Mouse (Mus musculus) ES-E14 (cell line): ENCODE results near the gene Cald1.

ENCODE experiments used
- CHD2 ChIP-seq: IDR thresholded peaks from 2 replicates; pipeline ENCODE4 v1.6.1; 2014; ENCODE audit warnings: mild to moderate bottlenecking, low read depth, low read length, inconsistent platforms
- HCFC1 ChIP-seq: IDR thresholded peaks from 2 replicates; pipeline ENCODE4 v1.6.1; 2012; ENCODE audit warnings: low read length, inconsistent platforms, borderline replicate concordance; ENCODE audit not compliant: insufficient read depth
- MAFK ChIP-seq: IDR thresholded peaks from 2 replicates; pipeline ENCODE4 v1.6.1; 2014; ENCODE audit warnings: mild to moderate bottlenecking, low read depth, low read length, inconsistent platforms; ENCODE audit not compliant: insufficient read depth
- ZC3H11A ChIP-seq: IDR thresholded peaks from 2 replicates; pipeline ENCODE4 v1.6.1; 2012; ENCODE audit warnings: low read depth, mild to moderate bottlenecking, inconsistent platforms, low read length, borderline replicate concordance
- ZNF384 ChIP-seq: IDR thresholded peaks from 2 replicates; pipeline ENCODE4 v1.6.1; 2012; ENCODE audit warnings: low read depth, low read length, inconsistent platforms

DNA sequence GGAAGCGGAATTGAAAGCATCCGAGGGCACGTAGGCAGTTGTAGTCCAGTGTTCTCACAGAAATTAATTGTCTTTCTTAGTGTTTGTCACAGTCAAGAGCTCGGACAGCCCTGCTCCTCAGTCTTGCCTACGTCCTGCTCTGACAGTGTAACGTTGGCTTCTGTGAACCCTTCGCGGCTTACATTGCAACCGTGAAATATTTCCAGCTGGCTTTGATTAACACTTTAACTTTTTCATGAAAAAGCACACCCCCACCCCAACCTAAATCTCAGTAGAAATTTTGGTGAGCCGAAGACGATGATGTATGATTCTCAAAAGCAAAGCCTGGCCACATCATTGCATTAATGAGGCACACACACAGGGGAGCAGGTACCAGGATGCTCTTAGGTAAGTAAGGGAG is 150.3 kb downstream of the Cald1 start:
- TF ChIP-seq ZC3H11A (no peak), ZNF384 (no peak), MAFK (no peak), CHD2 (no peak), HCFC1 (no peak)
